Mouse (Mus musculus): ENCODE data around the gene Gm4881.

GRCm38 (mm10) chr7:24947316-24948048, 3.2 kb upstream of the Gm4881 start:
- TF ChIP-seq CTCF (IDR thresholded peaks at IDR 0.05) (no peak), EP300 (IDR thresholded peaks at IDR 0.05) (no peak)
